ENCODE assay signal across 27 mouse cellular contexts in genomic region chr11:24140948-24141347, GRCm38 (mm10).
DNase-seq lines count a peak whose midpoint lies in the region; ATAC-seq and TF ChIP-seq lines count a peak whose summit lies in the region.
"Had no signal": no experiment of that assay in that cellular context is flagged by ENCODE, and none has a peak within 500 bp of the region (broad histone marks: within the 10 kb centered on the region; RNA-seq: fewer than 3 reads in every experiment).

No protein-coding gene starts in this region.

- WGBS in liver, embryonic 12.5 days (ENCODE audit: insufficient replicate concordance) = 80% methylated on average over 2 of the region's 2 CpGs
- WGBS in liver, embryonic 13.5 days (ENCODE audit: insufficient replicate concordance) = 88% methylated on average over 2 of the region's 2 CpGs

- H3K9me3 ChIP-seq in liver, embryonic 12.5 days (replicated peaks) = no peaks in the 10 kb centered on the region
- H3K9me3 ChIP-seq in liver, embryonic 13.5 days (replicated peaks) = peaks cover 6% of the 10 kb centered on the region; the same call in 1 of the 2 replicates
- H3K9me3 ChIP-seq: embryonic facial prominence, embryonic 10.5 days; forebrain, embryonic 12.5 days; forebrain, embryonic 15.5 days; heart, embryonic 10.5 days had no signal

- no peaks in the 10 kb centered on the region for H3K27me3 ChIP-seq in liver, embryonic 12.5 days (replicated peaks)
- no peaks in the 10 kb centered on the region for H3K27me3 ChIP-seq in liver, embryonic 13.5 days
- H3K27me3 ChIP-seq: embryonic facial prominence, embryonic 13.5 days; forebrain, embryonic 12.5 days; forebrain, embryonic 15.5 days; heart, embryonic 13.5 days had no signal

- H3K36me3 ChIP-seq in liver, embryonic 12.5 days = peaks cover 85% of the 10 kb centered on the region
- peaks cover 68% of the 10 kb centered on the region for H3K36me3 ChIP-seq in liver, embryonic 13.5 days
- H3K36me3 ChIP-seq: heart, embryonic 10.5 days had no signal

- H3K4me3 ChIP-seq in layer of hippocampus, adult 2 months = no peak overlapping the region
- H3K4me3 ChIP-seq in liver, embryonic 12.5 days = no peak overlapping the region
- no peak overlapping the region for H3K4me3 ChIP-seq in cortical plate, adult 2 months (ENCODE audit: insufficient read depth, low read length)
- H3K4me3 ChIP-seq in liver, embryonic 13.5 days (replicated peaks) = no peak overlapping the region
- H3K4me3 ChIP-seq: embryonic facial prominence, embryonic 10.5 days; embryonic facial prominence, embryonic 13.5 days; erythroblast, embryonic 14.5 days; forebrain, embryonic 12.5 days; forebrain, embryonic 15.5 days; heart, adult 2 months; heart, embryonic 10.5 days; heart, embryonic 13.5 days had no signal

- no peak for TF ChIP-seq POLR2A in cortical plate, adult 2 months (IDR thresholded peaks at IDR 0.05; ENCODE audit: extremely low read depth, insufficient read depth, low read length)

- ATAC-seq in liver, embryonic 12.5 days = no peak
- ATAC-seq in liver, embryonic 13.5 days (ENCODE audit: low read depth) = no peak
- ATAC-seq in monocyte, adult 5-6 weeks (replicated peaks; ENCODE audit: insufficient number of reproducible peaks, low FRiP score, low TSS enrichment, poor library complexity, severe bottlenecking) = no peak
- ATAC-seq: forebrain, embryonic 15.5 days had no signal

- H3K27ac ChIP-seq in layer of hippocampus, adult 2 months = peak overlapping the region; percentile 95
- H3K27ac ChIP-seq in liver, embryonic 12.5 days = peak overlapping the region; percentile 59
- H3K27ac ChIP-seq in cortical plate, adult 2 months (ENCODE audit: insufficient read depth, low read length) = peak overlapping the region; percentile 48
- peak overlapping the region; percentile 66 for H3K27ac ChIP-seq in liver, embryonic 13.5 days
- H3K27ac ChIP-seq: embryonic facial prominence, embryonic 13.5 days; heart, adult 2 months; heart, embryonic 13.5 days; hindbrain, embryonic 14.5 days had no signal

- no peak for DNase-seq in layer of hippocampus, adult 2 months (ENCODE audit: low spot score in 2 of 2)
- DNase-seq in layer of hippocampus, postnatal 14 days (ENCODE audit: low spot score in 2 of 2) = no peak
- DNase-seq in liver = no peak
- DNase-seq in liver, embryonic 13.5 days = no peak
- DNase-seq in kidney, adult 18-20 months = no peak
- DNase-seq: adrenal gland, adult 2 months; adrenal gland, postnatal 14 days; cerebellum, adult 11 months; cerebellum, adult 2 months; cerebellum, adult 9-11 months; cerebellum, postnatal 25 days; embryo, embryonic 11 days; gastrocnemius, postnatal 36 days; heart, adult 2 months; heart, postnatal 14 days; heart, postnatal 4 days had no signal

- TF ChIP-seq CTCF in layer of hippocampus, adult 2 months (conservative IDR thresholded peaks at IDR 0.05) = no peak
- no peak for TF ChIP-seq CTCF in cortical plate, adult 2 months (IDR thresholded peaks at IDR 0.05; ENCODE audit: extremely low read depth, insufficient read depth, low read length)

- H3K4me1 ChIP-seq in liver, embryonic 12.5 days = peaks cover 90% of the 10 kb centered on the region
- peaks cover 22% of the 10 kb centered on the region for H3K4me1 ChIP-seq in cortical plate, adult 2 months (ENCODE audit: control insufficient read depth, insufficient read depth, low read length)
- peaks cover 90% of the 10 kb centered on the region for H3K4me1 ChIP-seq in liver, embryonic 13.5 days (replicated peaks)

- no peak overlapping the region for H3K4me2 ChIP-seq in liver, embryonic 12.5 days
- H3K4me2 ChIP-seq in liver, embryonic 13.5 days = no peak overlapping the region
- H3K4me2 ChIP-seq: embryonic facial prominence, embryonic 13.5 days; forebrain, embryonic 12.5 days; forebrain, embryonic 15.5 days; heart, embryonic 13.5 days; hindbrain, embryonic 14.5 days had no signal

- H3K9ac ChIP-seq in liver, embryonic 12.5 days = no peak overlapping the region
- no peak overlapping the region; the same call in 1 of the 2 replicates for H3K9ac ChIP-seq in liver, embryonic 13.5 days
- H3K9ac ChIP-seq: embryonic facial prominence, embryonic 13.5 days; forebrain, embryonic 12.5 days; forebrain, embryonic 15.5 days; heart, embryonic 13.5 days; hindbrain, embryonic 14.5 days had no signal
